Mouse (Mus musculus): ENCODE data around the gene Icam2. TPM values are rescaled to one million over a fixed set of nuclear protein-coding genes. Genes with fewer than 3 reads are reported as not detected.
"Not testable (repeated sequence)": the region's sequence is repeated elsewhere in the genome, so short reads cannot be mapped to it uniquely, and the experiment has no call there.

Gene Icam2
- polyA plus RNA-seq, 1 experiment from 2014 or later: 27.9 TPM

- Histone ChIP-seq H3K9me3 (no peaks in the 10 kb centered on the region), H3K4me3 (replicated peaks) (no peak overlapping the region), H3K4me1 (replicated peaks) (no peaks in the 10 kb centered on the region), H3K9ac (replicated peaks) (no peak overlapping the region), H3K4me2 (no peak overlapping the region), H3K27ac (no peak overlapping the region), H3K27me3 (no peaks in the 10 kb centered on the region), H3K36me3 (peaks cover 16% of the 10 kb centered on the region)
- WGBS: 84% methylated on average over 2 of the region's 2 CpGs
- ATAC-seq (ENCODE audit: insufficient number of reproducible peaks, insufficient read depth, low FRiP score, low TSS enrichment, low read depth): no peak
Observed at GRCm38 (mm10) chr11:106417860-106418259, 30.0 kb upstream of the Icam2 start.

DNA sequence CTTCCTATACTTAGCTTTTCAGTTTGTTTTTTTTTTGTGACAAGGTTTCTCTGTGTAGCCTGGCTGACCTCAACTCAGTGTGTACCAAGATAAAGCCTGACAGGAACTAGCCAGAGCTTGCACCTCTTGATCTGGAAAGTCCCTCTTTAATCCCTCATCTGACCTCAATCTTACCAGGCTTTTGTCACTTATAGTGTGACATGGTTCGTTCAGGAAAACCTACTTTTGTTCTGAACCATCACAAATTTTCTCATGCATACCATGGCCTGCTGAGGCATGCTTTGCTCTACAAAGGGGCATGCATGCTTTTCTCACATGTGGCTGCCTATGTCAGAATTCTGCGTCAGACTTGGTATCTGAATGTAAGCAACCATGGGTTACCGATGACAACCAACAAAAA is 28.5 kb upstream of the Icam2 start:
- 85% methylated on average over 3 of the region's 3 CpGs for WGBS
- no peak overlapping the region for H3K4me2 ChIP-seq
- peaks cover 25% of the 10 kb centered on the region for H3K36me3 ChIP-seq
- no peak overlapping the region for H3K9ac ChIP-seq (replicated peaks)
- H3K27me3 ChIP-seq: no peaks in the 10 kb centered on the region
- H3K9me3 ChIP-seq: no peaks in the 10 kb centered on the region
- no peak overlapping the region for H3K27ac ChIP-seq
- ATAC-seq (ENCODE audit: insufficient number of reproducible peaks, insufficient read depth, low FRiP score, low TSS enrichment, low read depth): no peak
- no peaks in the 10 kb centered on the region for H3K4me1 ChIP-seq (replicated peaks)
- H3K4me3 ChIP-seq (replicated peaks): no peak overlapping the region

DNA sequence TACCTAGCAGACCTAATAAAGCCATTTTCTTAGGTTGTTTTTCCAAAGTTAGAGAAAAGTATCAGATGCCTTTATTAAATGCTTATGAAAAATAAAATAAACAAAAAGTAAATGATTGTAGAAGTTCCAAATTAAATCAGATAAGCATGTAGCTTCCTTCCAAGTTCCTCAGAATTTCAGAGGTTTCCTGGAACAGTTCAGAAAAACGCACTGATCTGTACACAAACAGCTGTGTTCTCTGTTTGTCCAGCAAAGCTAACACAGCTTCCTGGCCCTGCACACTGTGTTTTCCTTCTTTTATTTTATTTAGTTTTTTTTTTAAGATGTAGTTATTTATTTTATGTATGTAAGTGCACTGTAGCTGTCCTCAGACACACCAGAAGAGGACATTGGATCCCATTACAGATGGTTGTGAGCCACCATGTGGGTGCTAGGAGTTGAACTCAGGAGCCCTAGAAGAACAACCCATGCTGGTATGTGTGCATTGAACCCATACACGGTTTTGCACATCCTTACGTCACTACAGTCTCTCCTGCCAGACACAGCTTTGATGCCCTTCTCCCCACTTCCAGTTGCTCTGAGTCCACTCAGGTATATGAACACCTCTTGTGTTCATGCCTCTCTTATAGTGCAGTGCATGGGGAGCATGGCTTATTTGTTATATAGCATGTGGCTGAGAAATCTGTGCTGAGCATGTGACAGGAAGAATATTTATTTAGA is 24.9 kb upstream of the Icam2 start:
- 90% methylated on average over 3 of the region's 3 CpGs for WGBS

GRCm38 (mm10) chr11:106411157-106411556 is 23.3 kb upstream of the Icam2 start:
- WGBS: 76% methylated on average over 2 of the region's 2 CpGs
- H3K27me3 ChIP-seq: no peaks in the 10 kb centered on the region
- H3K36me3 ChIP-seq: peaks cover 52% of the 10 kb centered on the region

More for the DNA sequence above, 24.9 kb upstream of the Icam2 start:
- Histone ChIP-seq H3K36me3 (peaks cover 37% of the 10 kb centered on the region), H3K4me1 (replicated peaks) (no peaks in the 10 kb centered on the region), H3K9me3 (no peaks in the 10 kb centered on the region), H3K27me3 (no peaks in the 10 kb centered on the region), H3K9ac (replicated peaks) (no peak overlapping the region), H3K4me3 (replicated peaks) (no peak overlapping the region), H3K27ac (no peak overlapping the region), H3K4me2 (no peak overlapping the region)
- no peak for ATAC-seq (ENCODE audit: insufficient number of reproducible peaks, insufficient read depth, low FRiP score, low TSS enrichment, low read depth)

GRCm38 (mm10) chr11:106410507-106410906 is 22.6 kb upstream of the Icam2 start:
- no peaks in the 10 kb centered on the region for H3K9me3 ChIP-seq
- no peak overlapping the region for H3K27ac ChIP-seq
- no peak for ATAC-seq (ENCODE audit: insufficient number of reproducible peaks, insufficient read depth, low FRiP score, low TSS enrichment, low read depth)
- H3K27me3 ChIP-seq: no peaks in the 10 kb centered on the region
- no peak overlapping the region for H3K4me3 ChIP-seq (replicated peaks)
- H3K4me1 ChIP-seq (replicated peaks): no peaks in the 10 kb centered on the region
- H3K9ac ChIP-seq (replicated peaks): no peak overlapping the region
- no peak overlapping the region for H3K4me2 ChIP-seq
- H3K36me3 ChIP-seq: peaks cover 56% of the 10 kb centered on the region
- WGBS: 93% methylated on average over 3 of the region's 3 CpGs

More at GRCm38 (mm10) chr11:106411157-106411556, 23.3 kb upstream of the Icam2 start:
- ATAC-seq (ENCODE audit: insufficient number of reproducible peaks, insufficient read depth, low FRiP score, low TSS enrichment, low read depth): no peak
- H3K4me1 ChIP-seq (replicated peaks): no peaks in the 10 kb centered on the region
- H3K4me3 ChIP-seq (replicated peaks): no peak overlapping the region
- H3K4me2 ChIP-seq: no peak overlapping the region
- no peak overlapping the region for H3K9ac ChIP-seq (replicated peaks)
- no peak overlapping the region for H3K27ac ChIP-seq
- H3K9me3 ChIP-seq: no peaks in the 10 kb centered on the region

GRCm38 (mm10) chr11:106410011-106410410 is 22.1 kb upstream of the Icam2 start:
- peaks cover 61% of the 10 kb centered on the region for H3K36me3 ChIP-seq
- no peaks in the 10 kb centered on the region for H3K27me3 ChIP-seq
- H3K4me3 ChIP-seq (replicated peaks): no peak overlapping the region
- no peak overlapping the region for H3K4me2 ChIP-seq
- H3K4me1 ChIP-seq (replicated peaks): no peaks in the 10 kb centered on the region
- WGBS: 79% methylated on average over 4 of the region's 4 CpGs
- no peaks in the 10 kb centered on the region for H3K9me3 ChIP-seq
- no peak overlapping the region for H3K9ac ChIP-seq (replicated peaks)
- no peak for ATAC-seq (ENCODE audit: insufficient number of reproducible peaks, insufficient read depth, low FRiP score, low TSS enrichment, low read depth)
- H3K27ac ChIP-seq: no peak overlapping the region

DNA sequence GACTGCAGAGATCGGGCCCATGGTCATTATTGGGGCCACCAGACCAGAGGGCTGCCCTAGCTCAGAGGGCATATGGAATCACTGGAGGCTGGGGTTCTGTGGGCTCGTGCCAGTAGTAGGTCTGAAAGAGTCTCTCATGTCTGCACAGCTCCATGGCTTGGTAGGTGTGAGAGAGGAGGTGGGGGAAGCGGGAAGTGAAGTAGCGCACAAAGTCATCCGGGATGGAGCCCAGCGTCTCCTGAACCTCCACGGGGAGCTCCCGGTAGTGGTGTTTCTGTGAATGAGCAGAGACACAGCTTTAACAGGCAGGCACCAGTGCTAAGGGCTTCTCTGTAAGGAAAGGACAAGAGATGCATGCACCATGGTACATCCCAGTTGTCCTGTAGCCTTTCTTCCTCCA is 10.6 kb upstream of the Icam2 start:
- no peaks in the 10 kb centered on the region for H3K27me3 ChIP-seq
- no peak overlapping the region for H3K4me3 ChIP-seq (replicated peaks)
- peaks cover 43% of the 10 kb centered on the region for H3K36me3 ChIP-seq
- WGBS: 91% methylated on average over 8 of the region's 8 CpGs
- H3K9me3 ChIP-seq: no peaks in the 10 kb centered on the region
- H3K9ac ChIP-seq (replicated peaks): no peak overlapping the region
- no peaks in the 10 kb centered on the region for H3K4me1 ChIP-seq (replicated peaks)
- H3K27ac ChIP-seq: no peak overlapping the region
- H3K4me2 ChIP-seq: no peak overlapping the region
- ATAC-seq (ENCODE audit: insufficient number of reproducible peaks, insufficient read depth, low FRiP score, low TSS enrichment, low read depth): no peak

GRCm38 (mm10) chr11:106397656-106398055 is 9.8 kb upstream of the Icam2 start:
- ATAC-seq (ENCODE audit: insufficient number of reproducible peaks, insufficient read depth, low FRiP score, low TSS enrichment, low read depth): no peak
- Histone ChIP-seq H3K4me1 (replicated peaks) (no peaks in the 10 kb centered on the region), H3K27me3 (no peaks in the 10 kb centered on the region), H3K36me3 (peaks cover 36% of the 10 kb centered on the region), H3K4me2 (no peak overlapping the region), H3K9ac (replicated peaks) (no peak overlapping the region), H3K9me3 (no peaks in the 10 kb centered on the region), H3K4me3 (replicated peaks) (no peak overlapping the region), H3K27ac (no peak overlapping the region)
- WGBS: 86% methylated on average over 3 of the region's 3 CpGs

GRCm38 (mm10) chr11:106394055-106394454 is 6.2 kb upstream of the Icam2 start:
- ATAC-seq (ENCODE audit: insufficient number of reproducible peaks, insufficient read depth, low FRiP score, low TSS enrichment, low read depth); H3K9ac ChIP-seq (replicated peaks); H3K4me3 ChIP-seq (replicated peaks); H3K4me2 ChIP-seq; H3K27me3 ChIP-seq; H3K9me3 ChIP-seq; H3K27ac ChIP-seq; H3K4me1 ChIP-seq (replicated peaks): not testable (repeated sequence)
- peaks cover 19% of the 10 kb centered on the region for H3K36me3 ChIP-seq
- 91% methylated on average over 2 of the region's 2 CpGs for WGBS

DNA sequence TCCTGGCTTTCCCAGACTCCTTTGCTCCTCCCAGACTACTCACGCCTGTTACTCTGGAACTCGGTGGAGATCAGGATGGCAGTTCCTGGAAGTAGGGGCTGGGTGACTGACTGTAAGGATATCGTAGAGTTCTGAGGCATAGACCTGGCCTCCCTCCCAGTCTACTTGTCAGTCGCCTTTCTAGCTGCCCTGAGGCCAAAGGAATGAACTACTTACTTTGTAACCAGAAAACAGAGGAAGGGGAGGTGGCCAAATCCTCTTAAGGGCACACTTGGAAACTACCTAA is 5.4 kb upstream of the Icam2 start:
- Histone ChIP-seq H3K9ac (replicated peaks) (no peak overlapping the region), H3K27me3 (no peaks in the 10 kb centered on the region), H3K27ac (no peak overlapping the region), H3K4me1 (replicated peaks) (peaks cover 9% of the 10 kb centered on the region; the same call in 1 of the 2 replicates), H3K4me2 (no peak overlapping the region), H3K36me3 (peaks cover 11% of the 10 kb centered on the region), H3K4me3 (replicated peaks) (no peak overlapping the region), H3K9me3 (no peaks in the 10 kb centered on the region)
- 61% methylated on average over 4 of the region's 4 CpGs for WGBS
- ATAC-seq (ENCODE audit: insufficient number of reproducible peaks, insufficient read depth, low FRiP score, low TSS enrichment, low read depth): no peak

DNA sequence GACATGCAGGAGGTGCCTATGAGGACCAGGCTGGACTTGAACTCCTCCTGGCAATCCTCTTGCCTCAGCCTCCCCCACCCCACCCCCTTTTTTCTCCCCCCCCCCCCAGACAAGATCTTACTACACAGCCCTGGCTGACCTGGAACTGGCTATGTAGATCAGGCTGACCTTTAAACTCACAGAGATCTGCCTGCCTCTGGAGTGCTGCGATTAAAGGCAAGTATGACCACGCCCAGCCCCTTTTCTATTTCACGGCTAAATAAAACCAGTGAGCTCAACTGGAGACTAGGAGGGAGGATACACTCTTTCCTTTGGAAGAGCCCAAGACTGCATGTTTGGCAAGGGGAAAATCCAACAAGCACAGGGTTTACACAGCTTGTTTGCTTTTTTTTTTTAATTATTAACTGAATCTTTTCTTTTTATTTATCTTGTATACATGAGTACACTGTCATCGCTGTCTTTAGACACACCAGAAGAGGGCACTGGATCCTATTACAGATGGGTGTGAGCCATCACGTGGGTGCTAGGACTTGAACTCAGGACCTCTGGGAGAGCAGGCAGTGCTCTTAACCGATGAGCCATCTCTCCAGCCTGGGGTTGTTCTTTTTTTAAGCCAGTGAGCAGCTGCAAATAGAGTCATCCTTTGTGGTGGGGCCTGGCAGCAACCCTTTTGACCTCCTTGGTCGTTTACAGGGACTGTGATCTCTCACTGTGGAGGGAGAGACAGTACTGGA is 4.9 kb upstream of the Icam2 start:
- whole genome bisulfite sequencing: 67% methylated on average over 7 of the region's 7 CpGs
- no peak overlapping the region for H3K4me2 ChIP-seq
- H3K36me3 ChIP-seq: peaks cover 7% of the 10 kb centered on the region; the same call in 1 of the 2 replicates
- H3K9ac ChIP-seq (replicated peaks): no peak overlapping the region
- ATAC-seq (ENCODE audit: insufficient number of reproducible peaks, insufficient read depth, low FRiP score, low TSS enrichment, low read depth): no peak
- no peak overlapping the region for H3K27ac ChIP-seq
- no peaks in the 10 kb centered on the region for H3K9me3 ChIP-seq
- H3K4me3 ChIP-seq (replicated peaks): no peak overlapping the region
- peaks cover 9% of the 10 kb centered on the region; the same call in 1 of the 2 replicates for H3K4me1 ChIP-seq (replicated peaks)
- no peaks in the 10 kb centered on the region for H3K27me3 ChIP-seq

All from limb, embryonic 12.5 days (tissue).